Mouse (Mus musculus): ENCODE measurements at regions not wholly inside any gene's neighbourhood (a gene's known extent, or its start where the extent isn't known, plus 50 kb on each side); places are given as distances from the start of the nearest gene placed in this dataset.
"Not testable (repeated sequence)": the region's sequence is repeated elsewhere in the genome, so short reads cannot be mapped to it uniquely, and the experiment has no call there.

- not testable (repeated sequence) for H3K4me1 ChIP-seq (replicated peaks; ENCODE audit: control insufficient read depth, insufficient read depth, low read length); H3K36me3 ChIP-seq (ENCODE audit: control insufficient read depth, insufficient read depth); ATAC-seq; H3K9ac ChIP-seq (ENCODE audit: low read depth, low read length); H3K9me3 ChIP-seq (ENCODE audit: control insufficient read depth); H3K4me2 ChIP-seq (replicated peaks; ENCODE audit: low read depth); H3K27me3 ChIP-seq (replicated peaks; ENCODE audit: control insufficient read depth, insufficient read depth, low read length); H3K27ac ChIP-seq (ENCODE audit: low read depth, low read length); H3K4me3 ChIP-seq (ENCODE audit: low read depth, low read length)
- WGBS: 58% methylated on average over 1 of the region's 1 CpGs
Measured at GRCm38 (mm10) chr2:95433996-95434395, 884.0 kb upstream of the Lrrc4c start.

DNA sequence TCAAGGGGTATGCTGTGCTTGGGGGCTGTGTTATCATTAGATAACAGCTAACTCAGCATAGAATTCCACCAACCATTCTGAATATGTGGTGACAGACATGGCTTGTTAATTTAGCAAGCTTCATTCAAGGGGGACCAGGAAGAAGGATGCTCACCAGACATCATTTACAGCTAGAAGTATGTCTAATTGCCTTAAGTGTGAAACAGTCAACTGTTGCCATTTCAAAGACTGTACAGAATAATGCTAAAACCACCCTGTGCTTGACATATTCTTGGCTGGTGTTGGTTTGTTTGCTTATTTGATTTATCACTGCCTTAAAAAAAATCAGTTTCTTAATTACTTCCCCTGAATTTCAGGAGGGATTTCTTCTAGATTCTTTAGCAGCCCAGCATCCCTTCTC, 877.0 kb upstream of the Lrrc4c start:
- H3K4me2 ChIP-seq (replicated peaks; ENCODE audit: low read depth): no peak overlapping the region
- no peak overlapping the region for H3K9ac ChIP-seq (ENCODE audit: low read depth, low read length)
- no peak for ATAC-seq
- no peak overlapping the region for H3K27ac ChIP-seq (ENCODE audit: low read depth, low read length)
- H3K4me1 ChIP-seq (replicated peaks; ENCODE audit: control insufficient read depth, insufficient read depth, low read length): no peaks in the 10 kb centered on the region
- TF ChIP-seq CTCF (IDR thresholded peaks at IDR 0.05; ENCODE audit: low read depth): no peak
- no peak overlapping the region for H3K4me3 ChIP-seq (ENCODE audit: low read depth, low read length)
- no peaks in the 10 kb centered on the region for H3K36me3 ChIP-seq (ENCODE audit: control insufficient read depth, insufficient read depth)
- no peaks in the 10 kb centered on the region for H3K9me3 ChIP-seq (ENCODE audit: control insufficient read depth)
- no peaks in the 10 kb centered on the region for H3K27me3 ChIP-seq (replicated peaks; ENCODE audit: control insufficient read depth, insufficient read depth, low read length)

DNA sequence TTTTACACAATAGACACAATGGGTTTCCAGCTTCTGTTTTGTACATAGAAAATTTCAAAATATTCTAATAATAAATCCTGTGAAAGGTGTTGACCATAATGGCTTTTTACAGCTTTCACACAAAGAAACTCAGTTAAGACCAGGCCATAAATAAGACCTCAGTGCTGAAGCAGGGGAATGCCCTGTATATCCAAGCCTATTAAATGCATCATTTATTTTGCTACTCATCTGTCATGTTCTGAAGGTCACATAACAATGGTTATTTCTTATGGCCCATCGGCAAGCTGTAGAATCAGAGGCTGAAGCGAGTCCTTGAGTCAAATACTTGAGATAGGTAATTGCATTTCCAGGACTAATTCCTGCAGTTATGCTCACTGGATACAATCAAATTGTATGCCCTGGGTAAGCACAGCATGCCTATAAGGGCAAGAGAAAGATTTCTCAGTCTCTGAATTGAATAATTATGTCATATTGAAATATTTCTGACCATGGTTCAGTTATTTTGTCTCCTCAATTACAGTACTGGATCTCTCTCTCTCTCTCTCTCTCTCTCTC, 874.6 kb upstream of the Lrrc4c start:
- no peak overlapping the region for H3K4me3 ChIP-seq (ENCODE audit: low read depth, low read length)
- no peak overlapping the region for H3K9ac ChIP-seq (ENCODE audit: low read depth, low read length)
- H3K36me3 ChIP-seq (ENCODE audit: control insufficient read depth, insufficient read depth): no peaks in the 10 kb centered on the region
- no peaks in the 10 kb centered on the region for H3K27me3 ChIP-seq (replicated peaks; ENCODE audit: control insufficient read depth, insufficient read depth, low read length)
- TF ChIP-seq CTCF (IDR thresholded peaks at IDR 0.05; ENCODE audit: low read depth): no peak
- no peak overlapping the region for H3K27ac ChIP-seq (ENCODE audit: low read depth, low read length)
- no peaks in the 10 kb centered on the region for H3K9me3 ChIP-seq (ENCODE audit: control insufficient read depth)
- WGBS: 85% methylated on average over 2 of the region's 2 CpGs
- no peak for ATAC-seq
- H3K4me2 ChIP-seq (replicated peaks; ENCODE audit: low read depth): no peak overlapping the region
- H3K4me1 ChIP-seq (replicated peaks; ENCODE audit: control insufficient read depth, insufficient read depth, low read length): no peaks in the 10 kb centered on the region

GRCm38 (mm10) chr2:95448897-95449296, 869.1 kb upstream of the Lrrc4c start:
- 12% methylated on average over 1 of the region's 1 CpGs for WGBS
- TF ChIP-seq CTCF (IDR thresholded peaks at IDR 0.05; ENCODE audit: low read depth): no peak
- no peaks in the 10 kb centered on the region for H3K9me3 ChIP-seq (ENCODE audit: control insufficient read depth)
- no peak overlapping the region for H3K4me3 ChIP-seq (ENCODE audit: low read depth, low read length)
- no peak overlapping the region for H3K4me2 ChIP-seq (replicated peaks; ENCODE audit: low read depth)
- H3K4me1 ChIP-seq (replicated peaks; ENCODE audit: control insufficient read depth, insufficient read depth, low read length): no peaks in the 10 kb centered on the region
- H3K36me3 ChIP-seq (ENCODE audit: control insufficient read depth, insufficient read depth): no peaks in the 10 kb centered on the region
- no peak overlapping the region for H3K27ac ChIP-seq (ENCODE audit: low read depth, low read length)
- H3K9ac ChIP-seq (ENCODE audit: low read depth, low read length): no peak overlapping the region
- H3K27me3 ChIP-seq (replicated peaks; ENCODE audit: control insufficient read depth, insufficient read depth, low read length): no peaks in the 10 kb centered on the region
- no peak for ATAC-seq

DNA sequence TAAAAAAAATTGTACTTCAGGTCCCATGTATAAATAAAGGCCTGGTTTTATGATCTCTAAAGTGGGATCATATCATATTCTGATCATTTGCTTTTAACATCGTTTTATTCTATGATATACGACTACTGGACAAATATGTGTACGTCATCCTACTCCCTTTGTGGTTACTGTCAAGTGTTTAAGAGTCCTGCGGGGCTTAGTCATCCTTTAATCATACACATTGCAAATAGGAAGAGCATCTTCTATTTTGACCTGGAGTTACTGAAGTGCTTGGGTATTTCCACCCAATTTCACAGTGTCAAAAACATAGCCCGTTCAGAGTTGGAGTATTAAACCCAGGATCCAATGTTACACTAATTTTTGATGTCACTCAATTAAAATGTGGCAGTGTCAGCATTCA, 838.1 kb upstream of the Lrrc4c start:
- Histone ChIP-seq H3K4me1 (replicated peaks; ENCODE audit: control insufficient read depth, insufficient read depth, low read length) (no peaks in the 10 kb centered on the region), H3K4me2 (replicated peaks; ENCODE audit: low read depth) (no peak overlapping the region), H3K27ac (ENCODE audit: low read depth, low read length) (no peak overlapping the region), H3K9ac (ENCODE audit: low read depth, low read length) (no peak overlapping the region), H3K9me3 (ENCODE audit: control insufficient read depth) (no peaks in the 10 kb centered on the region), H3K27me3 (replicated peaks; ENCODE audit: control insufficient read depth, insufficient read depth, low read length) (no peaks in the 10 kb centered on the region), H3K36me3 (ENCODE audit: control insufficient read depth, insufficient read depth) (no peaks in the 10 kb centered on the region), H3K4me3 (ENCODE audit: low read depth, low read length) (no peak overlapping the region)
- no peak for ATAC-seq
- no peak for TF ChIP-seq CTCF (IDR thresholded peaks at IDR 0.05; ENCODE audit: low read depth)
- 74% methylated on average over 5 of the region's 5 CpGs for WGBS

DNA sequence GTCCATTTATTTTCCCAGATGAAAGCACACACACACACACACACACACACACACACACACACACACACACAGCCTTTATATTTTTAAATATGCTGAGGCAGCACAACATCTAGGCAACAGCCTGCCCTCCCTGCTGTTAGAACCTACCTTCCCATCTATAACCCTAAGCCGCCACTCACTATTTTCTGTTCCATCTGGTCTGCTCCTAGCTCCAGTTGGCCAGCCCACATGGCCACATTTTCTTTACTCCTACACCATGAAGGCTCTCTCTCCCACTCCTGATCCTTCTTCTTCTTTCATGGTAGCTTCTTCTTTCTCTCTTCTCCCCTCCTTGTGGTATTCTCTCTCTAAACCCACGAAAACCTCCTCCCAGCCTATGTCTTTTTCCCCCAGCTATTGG, 834.6 kb upstream of the Lrrc4c start:
- 84% methylated on average over 2 of the region's 2 CpGs for WGBS
- no peak overlapping the region for H3K4me2 ChIP-seq (replicated peaks; ENCODE audit: low read depth)
- no peaks in the 10 kb centered on the region for H3K4me1 ChIP-seq (replicated peaks; ENCODE audit: control insufficient read depth, insufficient read depth, low read length)
- H3K27me3 ChIP-seq (replicated peaks; ENCODE audit: control insufficient read depth, insufficient read depth, low read length): no peaks in the 10 kb centered on the region
- TF ChIP-seq CTCF (IDR thresholded peaks at IDR 0.05; ENCODE audit: low read depth): no peak
- ATAC-seq: no peak
- no peaks in the 10 kb centered on the region for H3K36me3 ChIP-seq (ENCODE audit: control insufficient read depth, insufficient read depth)
- no peaks in the 10 kb centered on the region for H3K9me3 ChIP-seq (ENCODE audit: control insufficient read depth)
- no peak overlapping the region for H3K27ac ChIP-seq (ENCODE audit: low read depth, low read length)
- no peak overlapping the region for H3K9ac ChIP-seq (ENCODE audit: low read depth, low read length)
- H3K4me3 ChIP-seq (ENCODE audit: low read depth, low read length): no peak overlapping the region

- Histone ChIP-seq H3K4me3 (ENCODE audit: low read depth, low read length) (no peak overlapping the region), H3K4me1 (replicated peaks; ENCODE audit: control insufficient read depth, insufficient read depth, low read length) (no peaks in the 10 kb centered on the region), H3K27me3 (replicated peaks; ENCODE audit: control insufficient read depth, insufficient read depth, low read length) (no peaks in the 10 kb centered on the region), H3K4me2 (replicated peaks; ENCODE audit: low read depth) (no peak overlapping the region), H3K36me3 (ENCODE audit: control insufficient read depth, insufficient read depth) (no peaks in the 10 kb centered on the region), H3K9ac (ENCODE audit: low read depth, low read length) (no peak overlapping the region), H3K27ac (ENCODE audit: low read depth, low read length) (no peak overlapping the region), H3K9me3 (ENCODE audit: control insufficient read depth) (no peaks in the 10 kb centered on the region)
- no peak for TF ChIP-seq CTCF (IDR thresholded peaks at IDR 0.05; ENCODE audit: low read depth)
- 87% methylated on average over 3 of the region's 3 CpGs for WGBS
- ATAC-seq: no peak
Measured at GRCm38 (mm10) chr2:95487580-95488135, 830.3 kb upstream of the Lrrc4c start.

All from intestine, postnatal 0 days (tissue).